Mouse (Mus musculus) thymus, postnatal 0 days (tissue): ENCODE measurements around the gene Retreg3. TPM values are rescaled to one million over a fixed set of nuclear protein-coding genes. Genes with fewer than 3 reads are reported as not detected.

Experiments
- DNase-seq: peaks from one replicate; pipeline ENCODE4 v3.0.0-alpha.2; 2015; ENCODE audit warnings: low spot score
- microRNA-seq: library from miRNA; unstranded; fragments of <30 nt; microRNA quantifications from one replicate; pipeline ENCODE4, GENCODE M21; 2016; ENCODE audit warnings: borderline number of aligned reads
- polyA plus RNA-seq: library from polyadenylated mRNA; unstranded; fragments of >200 nt; fragmentation: Nextera tagmentation; extraction: Ambion mirVana; gene quantifications from 2 replicates; pipeline ENCODE4 v1.2.1, GENCODE M21; 2015

The Retreg3 gene
- polyA plus RNA-seq, 1 experiment from 2014 or later: 22.2 TPM

DNA sequence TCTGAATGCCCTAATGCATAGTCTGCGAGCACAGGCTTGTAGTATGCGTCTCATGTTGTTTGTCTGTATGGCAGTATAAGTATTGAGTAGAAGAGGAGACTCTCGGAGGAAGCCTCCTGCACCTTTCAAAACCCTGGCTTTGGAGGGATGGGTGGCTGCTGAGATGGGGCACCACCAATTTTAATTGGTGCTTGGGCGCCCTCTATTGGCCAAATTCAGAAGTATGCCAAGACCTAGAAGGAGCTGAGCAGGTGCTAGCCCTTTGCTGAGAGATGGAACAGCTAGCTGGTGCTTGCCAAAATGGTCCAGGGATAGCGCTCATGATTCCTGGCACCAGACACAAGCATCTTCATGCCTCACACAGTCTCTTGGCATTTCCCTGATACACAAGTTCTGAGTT is 61.8 kb downstream of the Retreg3 start:
- DNase-seq: peak; percentile 89

DNA sequence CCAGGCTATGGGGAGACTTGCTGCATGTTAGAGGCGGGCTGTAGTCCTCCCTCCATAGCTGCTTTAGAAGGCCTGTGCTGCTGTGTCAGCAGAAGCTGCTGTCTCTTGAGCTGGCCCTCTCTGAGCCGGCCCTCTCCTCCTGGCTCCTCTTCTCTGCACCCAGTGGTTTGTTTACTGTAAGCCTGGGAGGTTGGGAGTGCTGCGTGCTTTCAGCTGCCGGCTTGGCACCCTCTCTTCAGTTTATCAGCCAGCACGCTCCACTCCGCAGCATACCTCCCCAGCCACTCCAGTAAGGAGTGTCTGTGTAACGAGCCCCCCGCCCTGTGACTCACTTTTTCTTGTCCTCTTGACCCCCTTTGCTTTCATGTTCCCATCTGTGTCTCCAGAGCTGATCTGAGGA is 62.8 kb downstream of the Retreg3 start:
- no peak for DNase-seq

DNA sequence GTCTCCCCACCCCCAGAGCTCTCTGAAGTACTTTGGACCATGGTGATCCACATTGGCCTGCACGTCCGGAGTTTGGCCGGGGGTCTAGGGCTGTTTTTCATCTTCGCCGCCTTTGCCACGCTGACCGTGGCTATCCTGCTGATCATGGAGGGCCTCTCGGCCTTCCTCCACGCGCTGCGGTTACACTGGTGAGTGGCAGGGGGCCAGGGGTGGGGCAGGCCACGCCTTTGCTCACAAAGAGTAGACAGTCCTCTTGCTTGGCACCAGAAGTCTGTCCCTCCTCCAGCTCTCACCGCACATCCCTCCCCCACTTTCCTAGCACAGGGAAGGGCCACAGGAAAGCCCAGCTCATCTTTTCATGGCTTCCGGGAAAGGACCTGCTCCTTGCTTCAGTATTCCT is 64.3 kb downstream of the Retreg3 start:
- no peak for DNase-seq

GRCm38 (mm10) chr11:101053974-101054373 is 65.7 kb downstream of the Retreg3 start:
- no peak for DNase-seq

GRCm38 (mm10) chr11:101052751-101053473 is 66.8 kb downstream of the Retreg3 start:
- no peak for DNase-seq

DNA sequence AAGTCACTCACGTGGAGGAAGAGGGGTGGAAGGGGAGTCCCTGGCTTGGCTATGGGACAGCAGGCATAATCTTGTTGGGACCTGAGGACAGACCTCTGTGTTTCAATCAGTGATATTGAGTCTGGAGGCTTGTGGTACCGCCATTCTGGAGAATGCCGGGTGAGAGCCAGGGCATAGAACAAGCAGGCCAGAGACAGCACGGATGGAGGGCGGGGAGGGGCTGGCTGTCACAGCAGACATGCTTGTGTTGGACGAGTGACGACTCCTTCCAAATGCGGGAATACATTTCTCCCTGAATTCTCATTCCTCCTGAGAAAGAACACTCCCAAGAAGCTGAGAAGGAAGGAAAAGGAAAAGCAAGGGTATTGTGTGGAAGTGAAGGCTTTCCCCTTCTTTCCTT is 68.1 kb downstream of the Retreg3 start:
- DNase-seq: no peak

DNA sequence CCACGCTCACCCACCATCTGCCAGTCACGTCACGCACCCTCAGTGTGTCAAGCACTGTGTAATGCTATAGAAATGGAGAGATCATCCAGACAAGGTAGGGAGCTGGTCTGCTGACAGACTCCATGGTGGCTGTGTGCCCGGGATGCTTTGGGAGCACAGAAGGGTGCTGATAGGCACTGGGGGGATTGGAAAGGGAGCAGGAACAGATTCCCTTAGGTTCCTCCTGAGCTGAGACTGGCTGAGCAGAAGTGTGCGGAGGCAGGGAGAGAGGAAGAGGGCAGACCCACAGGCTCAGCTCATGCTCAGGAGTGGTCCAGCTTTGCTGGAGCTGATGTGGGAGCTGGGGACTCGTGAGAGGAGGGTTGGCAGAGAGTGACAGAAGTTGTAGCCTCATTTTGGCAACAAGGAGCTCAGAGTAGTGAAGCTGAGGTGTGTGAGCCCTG is 68.6 kb downstream of the Retreg3 start:
- no peak for DNase-seq

- DNase-seq: no peak
Observed at GRCm38 (mm10) chr11:101050359-101050758, 69.3 kb downstream of the Retreg3 start.

DNA sequence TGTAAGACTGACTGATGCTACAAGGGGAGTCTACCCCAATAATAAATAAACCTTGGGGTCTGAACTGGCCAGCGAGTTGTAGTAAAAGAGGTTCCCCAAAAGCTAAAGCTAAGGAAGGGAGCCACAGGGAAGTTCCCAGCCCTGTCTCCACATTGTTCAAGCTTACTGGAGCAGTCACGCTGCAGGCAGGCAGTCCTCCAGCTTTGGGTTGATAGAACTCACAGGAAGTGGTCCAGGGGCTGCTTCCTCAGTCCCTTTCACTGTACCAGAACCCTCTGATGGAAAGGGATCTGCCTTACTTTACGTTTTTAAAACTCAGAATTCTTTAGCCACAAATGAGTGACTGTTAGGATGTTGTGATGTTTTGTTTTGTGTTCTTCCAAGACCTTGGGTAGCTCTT is 72.2 kb downstream of the Retreg3 start:
- peak; percentile 30 for DNase-seq

GRCm38 (mm10) chr11:101046440-101046839 is 73.3 kb downstream of the Retreg3 start:
- peak; percentile 46 for DNase-seq

Small RNA genes lying within 50 kb of the gene (microRNA-seq; reads per million reads assigned to microRNA genes)
- not detected for gene Gm27626

Other genes with a start within 250 kb of the Retreg3 start
- gene Stat3, start 180.4 kb downstream of the Retreg3 start, polyA plus RNA-seq: 79.7 and 84.2 TPM in 2 replicates
- 61.0 and 64.2 TPM in 2 replicates for gene Cavin1, start 149.0 kb downstream of the Retreg3 start, polyA plus RNA-seq
- 17.6 and 19.1 TPM in 2 replicates for gene Atp6v0a1, start 110.4 kb downstream of the Retreg3 start, polyA plus RNA-seq
- 10.5 and 11.5 TPM in 2 replicates for gene Naglu, start 49.9 kb downstream of the Retreg3 start, polyA plus RNA-seq
- gene Hsd17b1, start 41.5 kb downstream of the Retreg3 start, polyA plus RNA-seq: 0.10 and 0.13 TPM in 2 replicates
- gene Coasy, start 37.3 kb downstream of the Retreg3 start, polyA plus RNA-seq: 37.3 and 40.5 TPM in 2 replicates
- 79.8 and 80.8 TPM in 2 replicates for gene Mlx, start 32.6 kb downstream of the Retreg3 start, polyA plus RNA-seq
- 34.6 and 39.0 TPM in 2 replicates for gene Psmc3ip, start 24.5 kb downstream of the Retreg3 start, polyA plus RNA-seq
- 73.0 and 80.2 TPM in 2 replicates for gene Tubg1, start within 50 bp of the Retreg3 start, polyA plus RNA-seq
- 1.5 and 1.6 TPM in 2 replicates for gene Tubg2, start 36.0 kb upstream of the Retreg3 start, polyA plus RNA-seq
- 0.32 and 0.53 TPM in 2 replicates for gene Cntnap1, start 50.6 kb upstream of the Retreg3 start, polyA plus RNA-seq
- gene Plekhh3, start 51.5 kb upstream of the Retreg3 start, polyA plus RNA-seq: 2.4 and 2.8 TPM in 2 replicates
- 1.7 and 1.8 TPM in 2 replicates for gene Ccr10, start 55.5 kb upstream of the Retreg3 start, polyA plus RNA-seq
- gene Ezh1, start 106.6 kb upstream of the Retreg3 start, polyA plus RNA-seq: 13.7 and 13.8 TPM in 2 replicates
- gene Ramp2, start 126.1 kb upstream of the Retreg3 start, polyA plus RNA-seq: 29.6 and 30.8 TPM in 2 replicates
- 132 and 149 TPM in 2 replicates for gene Vps25, start 133.8 kb upstream of the Retreg3 start, polyA plus RNA-seq
- 1.4 and 2.1 TPM in 2 replicates for gene Wnk4, start 140.7 kb upstream of the Retreg3 start, polyA plus RNA-seq
- 1.3 and 1.9 TPM in 2 replicates for gene Cntd1, start 159.1 kb upstream of the Retreg3 start, polyA plus RNA-seq
- gene Coa3, start 159.2 kb upstream of the Retreg3 start, polyA plus RNA-seq: 164 and 179 TPM in 2 replicates
- 182 and 191 TPM in 2 replicates for gene Becn1, start 182.4 kb upstream of the Retreg3 start, polyA plus RNA-seq
- gene Psme3, start 196.3 kb upstream of the Retreg3 start, polyA plus RNA-seq: 123 and 135 TPM in 2 replicates
- 0.76 and 1.0 TPM in 2 replicates for gene Aoc2, start 205.2 kb upstream of the Retreg3 start, polyA plus RNA-seq
- 0.69 and 0.78 TPM in 2 replicates for gene Aoc3, start 210.7 kb upstream of the Retreg3 start, polyA plus RNA-seq
- 0.07 and 0.17 TPM in 2 replicates for gene G6pc, start 247.7 kb upstream of the Retreg3 start, polyA plus RNA-seq